Mouse (Mus musculus) embryonic fibroblast, embryonic 13.5 days (primary cell): Measurements from ENCODE around the gene Rbpj.

Source experiments
- CTCF ChIP-seq: IDR thresholded peaks from 2 replicates; pipeline ENCODE4 v1.5.1; 2011; ENCODE audit warnings: mild to moderate bottlenecking, control low read depth, low read length, moderate library complexity, borderline replicate concordance; ENCODE audit not compliant: insufficient read depth
- POLR2A ChIP-seq: IDR thresholded peaks from 2 replicates; pipeline ENCODE4 v1.6.1; 2011; ENCODE audit warnings: low read depth, mild to moderate bottlenecking, control low read depth, low read length, moderate library complexity

DNA sequence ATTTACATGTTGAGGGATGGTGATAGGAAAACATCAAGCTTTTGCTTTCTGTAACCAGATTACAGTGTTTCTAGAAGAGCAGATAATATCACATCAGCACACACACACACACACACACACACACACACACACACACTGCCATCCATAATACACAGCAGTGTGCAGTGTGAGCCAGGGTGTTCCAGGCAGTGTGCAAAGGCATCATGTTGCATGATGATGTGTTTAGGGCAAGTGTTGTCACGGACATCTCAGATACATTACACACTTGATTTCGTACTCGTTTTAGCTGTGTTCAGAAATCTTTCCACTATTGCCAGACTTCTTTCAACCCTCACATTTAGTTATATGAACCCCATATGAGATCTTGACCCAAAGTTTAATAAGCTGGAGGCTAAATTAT lies 33.6 kb downstream of the Rbpj start:
- no peak for TF ChIP-seq CTCF
- TF ChIP-seq POLR2A: no peak
